Mouse (Mus musculus) C2C12 (cell line): ENCODE results near the gene Plekhh2.

Source experiments
- CEBPB ChIP-seq: IDR thresholded peaks from one replicate; pipeline ENCODE4 v1.6.1; 2011; ENCODE audit warnings: low read depth, mild to moderate bottlenecking, control low read depth, moderate library complexity
- CTCF ChIP-seq: IDR thresholded peaks from one replicate; pipeline ENCODE4 v1.5.1; 2011; ENCODE audit not compliant: control insufficient read depth, insufficient read depth, insufficient read length
- FOSL1 ChIP-seq: IDR thresholded peaks from one replicate; pipeline ENCODE4 v1.8.0; 2011; ENCODE audit warnings: mild to moderate bottlenecking, low read length; ENCODE audit not compliant: poor library complexity, insufficient read depth, severe bottlenecking
- MAX ChIP-seq: IDR thresholded peaks from one replicate; pipeline ENCODE4 v1.6.1; 2011; ENCODE audit warnings: mild to moderate bottlenecking, control low read depth
- MYOD1 ChIP-seq: IDR thresholded peaks from one replicate; pipeline ENCODE4 v1.6.1; 2011; ENCODE audit warnings: low read depth; ENCODE audit not compliant: control insufficient read depth, insufficient read length
- MYOG ChIP-seq: IDR thresholded peaks from one replicate; pipeline ENCODE4 v1.6.1; 2011; ENCODE audit not compliant: control insufficient read depth, insufficient read length; ENCODE audit errors: extremely low read depth
- USF1 ChIP-seq: IDR thresholded peaks from one replicate; pipeline ENCODE4 v1.6.1; 2011; ENCODE audit warnings: low read depth, mild to moderate bottlenecking, control low read depth, moderate library complexity

DNA sequence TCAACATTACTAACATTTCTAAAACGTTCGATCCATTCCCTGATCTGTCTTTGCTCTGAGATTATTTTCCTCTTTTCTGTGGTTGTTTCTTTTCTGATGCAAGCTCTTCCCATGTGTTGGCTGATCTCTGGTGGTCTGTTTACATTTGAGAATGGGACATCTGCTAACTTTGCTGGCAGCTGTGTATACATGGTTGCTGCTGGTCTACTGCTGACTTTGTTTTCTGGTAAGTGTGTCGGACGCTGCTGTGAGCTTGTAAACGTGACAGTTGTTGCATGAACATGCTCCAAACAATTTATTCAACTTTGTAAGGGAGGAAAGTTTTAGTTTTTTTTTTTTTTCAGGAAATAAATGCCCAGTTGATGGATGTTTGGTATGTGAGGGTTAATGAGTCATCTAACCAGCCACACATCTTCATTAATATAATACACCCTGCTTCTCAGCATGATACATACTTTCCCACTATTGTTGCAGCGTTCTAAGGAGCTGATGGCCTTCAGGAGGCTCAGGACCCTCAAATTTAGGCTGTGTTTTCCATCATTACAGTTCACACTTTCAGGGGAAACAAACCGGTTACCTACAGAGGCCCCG, 21.3 kb downstream of the Plekhh2 start:
- TF ChIP-seq MAX (peak; percentile 25), CTCF (no peak), USF1 (no peak), MYOD1 (peak; percentile 71), FOSL1 (peak; percentile 9), CEBPB (no peak), MYOG (no peak)
